Mouse (Mus musculus) heart, embryonic 15.5 days (tissue): ENCODE data around the gene Ubqln1. TPM values are rescaled to one million over a fixed set of nuclear protein-coding genes. Genes with fewer than 3 reads are reported as not detected.

ENCODE experiments used
- ATAC-seq: fragments of 200-750 bp; cut with Nextera tagmentation; replicated peaks from 2 replicates; pipeline ENCODE4 v1.8.0; 2017; ENCODE audit warnings: low read depth, moderate TSS enrichment; ENCODE audit not compliant: insufficient number of reproducible peaks, insufficient read depth, low FRiP score
- H3K27ac ChIP-seq: fragments of 300-500 bp; sonication (generic); 2 replicates; pipeline ENCODE4 v1.5.1; 2015; ENCODE audit warnings: mild to moderate bottlenecking, inconsistent platforms
- H3K27me3 ChIP-seq: fragments of 300-500 bp; sonication (generic); 2 replicates; pipeline ENCODE4 v1.6.1; 2015; ENCODE audit warnings: inconsistent platforms
- H3K36me3 ChIP-seq: fragments of 300-500 bp; sonication (generic); 2 replicates; pipeline ENCODE4 v1.6.1; 2015; ENCODE audit warnings: mild to moderate bottlenecking, inconsistent platforms
- H3K4me1 ChIP-seq: fragments of 300-500 bp; sonication (generic); replicated peaks from 2 replicates; pipeline ENCODE4 v1.6.1; 2015; ENCODE audit warnings: inconsistent platforms
- H3K4me2 ChIP-seq: fragments of 300-500 bp; sonication (generic); 2 replicates; pipeline ENCODE4 v1.6.1; 2015; ENCODE audit warnings: inconsistent platforms, mild to moderate bottlenecking, moderate library complexity
- H3K4me3 ChIP-seq: fragments of 300-500 bp; sonication (generic); 2 replicates; pipeline ENCODE4 v1.5.1; 2015; ENCODE audit warnings: mild to moderate bottlenecking, inconsistent platforms
- H3K9ac ChIP-seq: fragments of 300-500 bp; sonication (generic); 2 replicates; pipeline ENCODE4 v1.6.1; 2015; ENCODE audit warnings: mild to moderate bottlenecking, inconsistent platforms
- H3K9me3 ChIP-seq: fragments of 300-500 bp; sonication (generic); replicated peaks from 2 replicates; pipeline ENCODE4 v1.6.1; 2016; ENCODE audit warnings: inconsistent platforms
- WGBS: fragments of 180-500 bp; shearing (Covaris S2); methylation state at CpG from one replicate; pipeline ENCODE4 v1.1.7; 2015; ENCODE audit warnings: mixed read lengths; 5-methylcytosine and 5-hydroxymethylcytosine counted together
- polyA plus RNA-seq: library from polyadenylated mRNA; unstranded; fragments of >200 nt; fragmentation: Nextera tagmentation; extraction: Ambion mirVana; gene quantifications from 2 replicates; pipeline ENCODE4 v1.2.1, GENCODE M21; 2015

Gene Ubqln1
- polyA plus RNA-seq, 1 experiment from 2014 or later, result 68.4 TPM

DNA sequence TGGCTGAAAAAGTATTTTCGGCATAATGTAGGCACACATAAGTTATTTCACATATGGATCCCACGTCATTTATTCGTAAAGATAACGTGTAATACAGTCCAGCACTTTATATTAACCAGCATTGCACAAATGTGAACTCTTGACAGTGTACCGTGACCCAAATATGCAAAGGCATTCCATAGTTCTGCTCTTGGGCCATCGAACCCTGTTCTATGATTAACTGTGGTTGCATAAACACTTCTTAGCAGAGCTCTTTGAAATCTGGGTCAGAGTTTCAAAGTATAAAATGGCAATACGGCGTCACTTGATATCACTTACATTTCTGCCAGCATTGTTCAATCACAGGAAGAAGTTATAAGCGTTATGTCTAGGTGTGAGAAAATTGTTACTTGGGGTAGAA lies 942 bp upstream of the Ubqln1 start:
- peak overlapping the region; percentile 77 for H3K4me2 ChIP-seq
- peaks cover 25% of the 10 kb centered on the region for H3K4me1 ChIP-seq
- peak overlapping the region; percentile 97 for H3K9ac ChIP-seq
- 86% methylated on average over 9 of the region's 9 CpGs for WGBS
- no peak for ATAC-seq
- H3K36me3 ChIP-seq, result no peaks in the 10 kb centered on the region
- H3K27me3 ChIP-seq, result no peaks in the 10 kb centered on the region
- no peak overlapping the region for H3K27ac ChIP-seq
- peak overlapping the region; percentile 92 for H3K4me3 ChIP-seq
- H3K9me3 ChIP-seq, result no peaks in the 10 kb centered on the region

GRCm38 (mm10) chr13:58215253-58215591 lies 231 bp downstream of the Ubqln1 start:
- Histone ChIP-seq H3K9me3 (no peaks in the 10 kb centered on the region), H3K27me3 (no peaks in the 10 kb centered on the region), H3K4me1 (peaks cover 30% of the 10 kb centered on the region), H3K4me2 (peak overlapping the region; percentile 77), H3K27ac (peak overlapping the region; percentile 81), H3K9ac (peak overlapping the region; percentile 97), H3K4me3 (peak overlapping the region; percentile 92), H3K36me3 (no peaks in the 10 kb centered on the region)
- ATAC-seq, result no peak; the same call in 1 of the 2 replicates
- under 1% methylated on average over 47 of the region's 48 CpGs for WGBS

DNA sequence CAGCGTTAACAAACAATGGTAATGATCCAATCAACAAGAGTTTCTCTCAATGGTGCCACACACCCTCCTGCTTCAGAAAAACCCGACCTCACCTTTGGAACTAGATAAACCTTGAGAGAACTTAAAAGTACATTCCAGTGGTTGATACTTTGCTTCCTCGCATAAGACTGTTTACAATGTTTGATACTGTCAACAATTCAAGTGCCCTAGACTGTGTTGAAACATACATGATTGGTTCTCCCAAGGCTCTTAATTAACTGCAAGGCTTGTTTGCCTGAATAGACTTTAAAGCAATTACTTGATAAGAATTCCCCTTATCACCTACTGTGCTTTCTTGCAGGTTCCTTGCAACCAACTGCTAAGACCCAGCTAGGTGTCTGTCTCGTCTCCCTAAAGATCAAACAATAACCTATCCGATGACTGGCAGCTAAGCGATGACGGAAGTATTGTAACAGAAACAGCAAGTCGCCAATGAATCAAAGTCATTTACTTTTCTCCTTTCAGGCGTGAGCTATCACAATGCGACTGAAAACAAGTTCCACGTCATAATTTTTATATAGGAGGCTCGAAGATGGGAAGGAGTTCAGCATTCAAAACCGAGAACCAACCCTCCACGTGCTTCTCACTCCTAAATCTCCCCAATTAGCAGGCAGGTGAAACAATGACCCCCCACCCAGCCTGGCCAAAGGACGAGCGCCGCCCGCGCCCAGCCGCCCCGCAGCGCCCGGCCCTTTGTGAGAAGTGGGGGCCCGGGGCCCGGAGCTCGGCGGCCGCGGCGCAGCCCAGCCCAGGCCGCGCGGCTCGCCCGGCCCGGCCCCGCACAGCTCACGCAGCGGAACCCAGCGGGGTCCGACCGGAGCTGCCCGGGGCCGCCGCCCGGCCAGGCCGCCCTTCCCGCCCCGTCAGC lies 854 bp downstream of the Ubqln1 start:
- peak; percentile 66 for ATAC-seq
- 2% methylated on average over 41 of the region's 49 CpGs for WGBS
- no peaks in the 10 kb centered on the region for H3K36me3 ChIP-seq
- H3K4me2 ChIP-seq, result peak overlapping the region; percentile 77
- peaks cover 33% of the 10 kb centered on the region for H3K4me1 ChIP-seq
- H3K4me3 ChIP-seq, result peak overlapping the region; percentile 92
- H3K9me3 ChIP-seq, result no peaks in the 10 kb centered on the region
- H3K9ac ChIP-seq, result peak overlapping the region; percentile 97
- H3K27me3 ChIP-seq, result no peaks in the 10 kb centered on the region
- peak overlapping the region; percentile 81 for H3K27ac ChIP-seq

GRCm38 (mm10) chr13:58213801-58214200 lies 1.7 kb downstream of the Ubqln1 start:
- ATAC-seq, result no peak
- WGBS, result 42% methylated on average over 8 of the region's 8 CpGs
- Histone ChIP-seq H3K4me3 (peak overlapping the region; percentile 92), H3K4me1 (peaks cover 33% of the 10 kb centered on the region), H3K9me3 (no peaks in the 10 kb centered on the region), H3K9ac (peak overlapping the region; percentile 97), H3K36me3 (no peaks in the 10 kb centered on the region), H3K4me2 (peak overlapping the region; percentile 77), H3K27ac (no peak overlapping the region), H3K27me3 (no peaks in the 10 kb centered on the region)

DNA sequence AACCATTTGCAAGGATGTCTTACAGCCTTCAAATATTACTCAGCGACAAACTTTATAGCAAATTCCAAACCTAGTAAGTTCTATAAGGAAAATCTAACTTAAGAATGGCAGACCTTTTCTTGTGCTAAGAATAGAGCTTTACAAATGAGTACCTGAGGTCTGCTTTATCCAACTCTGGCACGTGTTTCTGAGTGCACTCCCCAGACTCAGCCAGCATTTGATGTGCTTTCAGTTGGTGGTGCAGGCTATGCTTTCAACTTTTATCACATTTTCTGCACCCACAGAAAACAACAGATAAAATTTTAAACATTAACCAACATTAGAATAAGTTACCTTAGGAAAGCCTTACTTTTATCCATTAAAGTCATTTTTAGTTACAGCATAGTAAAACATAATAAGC lies 2.9 kb downstream of the Ubqln1 start:
- H3K4me3 ChIP-seq, result no peak overlapping the region
- H3K9ac ChIP-seq, result no peak overlapping the region
- H3K9me3 ChIP-seq, result no peaks in the 10 kb centered on the region
- peaks cover 34% of the 10 kb centered on the region for H3K4me1 ChIP-seq
- H3K27me3 ChIP-seq, result no peaks in the 10 kb centered on the region
- H3K36me3 ChIP-seq, result no peaks in the 10 kb centered on the region
- H3K4me2 ChIP-seq, result no peak overlapping the region
- H3K27ac ChIP-seq, result no peak overlapping the region
- ATAC-seq, result no peak
- 68% methylated on average over 2 of the region's 2 CpGs for WGBS

DNA sequence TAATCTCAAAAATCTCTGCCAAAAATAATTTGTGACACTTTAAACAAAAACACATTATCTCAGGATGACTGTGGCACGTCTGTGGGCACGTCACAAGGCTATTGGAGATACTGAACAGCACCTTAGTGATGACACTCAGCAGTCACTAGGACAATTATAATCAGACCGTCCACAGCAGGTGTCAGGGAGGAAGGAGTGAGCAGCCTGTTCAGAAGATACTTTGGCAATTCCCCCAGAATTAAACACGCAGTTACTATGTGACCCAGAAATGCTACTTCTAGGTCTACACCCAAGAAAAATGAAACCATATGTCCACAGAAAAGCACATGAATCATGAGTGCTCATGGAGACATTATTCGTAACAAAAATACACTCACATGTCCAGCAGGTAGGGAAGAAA lies 5.0 kb downstream of the Ubqln1 start:
- WGBS, result 57% methylated on average over 5 of the region's 5 CpGs
- Histone ChIP-seq H3K4me3 (no peak overlapping the region), H3K9me3 (no peaks in the 10 kb centered on the region), H3K4me1 (peaks cover 36% of the 10 kb centered on the region), H3K36me3 (no peaks in the 10 kb centered on the region), H3K27me3 (no peaks in the 10 kb centered on the region), H3K4me2 (no peak overlapping the region), H3K9ac (no peak overlapping the region), H3K27ac (no peak overlapping the region)
- ATAC-seq, result no peak

DNA sequence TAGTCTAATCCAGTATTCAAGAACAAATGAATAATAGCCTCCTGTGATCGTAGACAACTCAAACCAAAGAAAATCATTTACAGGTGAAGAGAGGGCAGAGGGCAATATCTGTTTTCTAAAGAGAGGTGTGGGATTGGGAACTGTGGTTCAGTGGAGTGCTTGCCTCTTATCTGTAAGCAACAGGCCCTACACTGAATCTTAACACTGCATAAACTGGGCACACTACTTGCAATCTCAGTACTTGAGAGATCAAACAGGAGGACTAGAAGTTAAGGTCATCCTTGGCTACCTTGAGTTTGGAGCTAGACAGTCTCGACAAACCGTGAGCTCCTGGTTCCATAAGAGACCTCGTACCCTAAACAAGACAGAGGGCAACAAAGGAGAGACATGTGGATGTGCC lies 9.4 kb downstream of the Ubqln1 start:
- no peak overlapping the region for H3K4me2 ChIP-seq
- H3K4me3 ChIP-seq, result no peak overlapping the region
- H3K9me3 ChIP-seq, result no peaks in the 10 kb centered on the region
- ATAC-seq, result no peak
- H3K36me3 ChIP-seq, result no peaks in the 10 kb centered on the region
- 74% methylated on average over 4 of the region's 4 CpGs for WGBS
- H3K4me1 ChIP-seq, result peaks cover 18% of the 10 kb centered on the region
- no peaks in the 10 kb centered on the region for H3K27me3 ChIP-seq
- H3K27ac ChIP-seq, result no peak overlapping the region
- H3K9ac ChIP-seq, result no peak overlapping the region

GRCm38 (mm10) chr13:58204986-58205385 lies 10.5 kb downstream of the Ubqln1 start:
- Histone ChIP-seq H3K27ac (no peak overlapping the region), H3K36me3 (no peaks in the 10 kb centered on the region), H3K4me3 (no peak overlapping the region), H3K4me2 (no peak overlapping the region), H3K4me1 (peaks cover 13% of the 10 kb centered on the region), H3K27me3 (no peaks in the 10 kb centered on the region), H3K9me3 (no peaks in the 10 kb centered on the region), H3K9ac (no peak overlapping the region)
- ATAC-seq, result no peak
- 71% methylated on average over 4 of the region's 4 CpGs for WGBS

DNA sequence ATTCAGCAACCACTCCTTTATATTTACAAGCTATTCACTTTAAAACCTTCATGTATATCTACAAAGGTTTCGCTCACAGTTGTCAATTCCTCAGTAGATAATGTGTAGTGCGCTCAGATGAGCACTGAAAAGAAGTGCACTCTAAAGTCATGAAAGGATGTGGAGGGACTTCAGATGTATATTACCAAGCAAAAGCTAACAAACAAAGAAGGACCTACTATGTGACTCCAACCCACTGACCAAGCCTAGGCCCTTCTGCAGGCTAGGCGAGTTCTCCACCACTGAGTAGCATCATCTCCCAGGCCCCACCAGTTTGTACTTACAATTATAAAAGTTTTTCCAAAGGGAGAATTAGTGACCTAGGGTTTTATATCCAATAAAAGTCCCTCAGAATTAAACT lies 11.3 kb downstream of the Ubqln1 start:
- H3K4me2 ChIP-seq, result no peak overlapping the region
- H3K4me3 ChIP-seq, result no peak overlapping the region
- H3K36me3 ChIP-seq, result no peaks in the 10 kb centered on the region
- no peak overlapping the region for H3K27ac ChIP-seq
- WGBS, result 89% methylated on average over 3 of the region's 3 CpGs
- no peak overlapping the region for H3K9ac ChIP-seq
- H3K27me3 ChIP-seq, result no peaks in the 10 kb centered on the region
- H3K9me3 ChIP-seq, result no peaks in the 10 kb centered on the region
- no peak for ATAC-seq
- H3K4me1 ChIP-seq, result peaks cover 16% of the 10 kb centered on the region

DNA sequence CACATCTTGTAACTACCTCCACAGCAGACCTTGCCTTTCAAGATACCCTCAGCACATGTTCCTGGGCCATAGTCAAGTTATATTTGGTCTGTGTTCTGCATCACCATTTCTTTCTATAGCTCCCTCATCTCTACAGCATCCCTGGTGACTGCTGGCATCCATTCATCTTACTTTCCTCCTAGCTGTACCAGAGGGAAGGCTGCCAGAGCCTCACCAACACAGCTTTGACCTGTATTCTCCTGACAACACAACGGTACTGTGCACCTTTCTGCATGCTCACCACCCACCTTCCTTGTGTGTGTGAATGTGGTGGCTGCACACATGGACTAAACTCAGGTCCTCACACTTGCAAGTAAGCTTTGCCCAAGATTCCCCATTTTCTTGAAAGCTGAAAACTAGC lies 12.6 kb downstream of the Ubqln1 start:
- ATAC-seq, result no peak
- no peak overlapping the region for H3K27ac ChIP-seq
- no peak overlapping the region for H3K9ac ChIP-seq
- WGBS, result 68% methylated on average over 1 of the region's 1 CpGs
- H3K4me3 ChIP-seq, result no peak overlapping the region
- no peaks in the 10 kb centered on the region for H3K9me3 ChIP-seq
- no peak overlapping the region for H3K4me2 ChIP-seq
- no peaks in the 10 kb centered on the region for H3K36me3 ChIP-seq
- peaks cover 17% of the 10 kb centered on the region for H3K4me1 ChIP-seq
- no peaks in the 10 kb centered on the region for H3K27me3 ChIP-seq

DNA sequence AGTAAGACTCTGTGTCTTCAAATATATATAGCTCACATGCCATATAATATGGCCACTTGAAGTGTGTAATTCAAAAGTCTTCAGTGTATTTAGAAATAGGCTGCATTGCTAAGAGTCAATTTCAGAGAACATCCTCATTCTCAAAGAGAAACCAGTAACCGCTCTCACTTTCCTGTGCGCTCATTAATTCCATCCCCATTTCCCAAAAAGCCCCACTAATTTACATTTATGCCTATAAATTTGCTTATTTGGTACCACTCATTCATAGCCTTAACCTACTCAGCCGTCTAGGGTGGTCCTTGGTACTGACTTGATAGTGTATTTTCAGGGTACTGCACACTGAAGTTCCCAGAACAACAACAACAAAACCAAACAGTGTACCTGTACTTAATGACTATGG lies 13.5 kb downstream of the Ubqln1 start:
- no peak overlapping the region for H3K27ac ChIP-seq
- WGBS, result 91% methylated on average over 3 of the region's 3 CpGs
- H3K9ac ChIP-seq, result no peak overlapping the region
- H3K36me3 ChIP-seq, result no peaks in the 10 kb centered on the region
- H3K4me2 ChIP-seq, result no peak overlapping the region
- H3K9me3 ChIP-seq, result no peaks in the 10 kb centered on the region
- no peak for ATAC-seq
- no peak overlapping the region for H3K4me3 ChIP-seq
- peaks cover 17% of the 10 kb centered on the region for H3K4me1 ChIP-seq
- no peaks in the 10 kb centered on the region for H3K27me3 ChIP-seq

DNA sequence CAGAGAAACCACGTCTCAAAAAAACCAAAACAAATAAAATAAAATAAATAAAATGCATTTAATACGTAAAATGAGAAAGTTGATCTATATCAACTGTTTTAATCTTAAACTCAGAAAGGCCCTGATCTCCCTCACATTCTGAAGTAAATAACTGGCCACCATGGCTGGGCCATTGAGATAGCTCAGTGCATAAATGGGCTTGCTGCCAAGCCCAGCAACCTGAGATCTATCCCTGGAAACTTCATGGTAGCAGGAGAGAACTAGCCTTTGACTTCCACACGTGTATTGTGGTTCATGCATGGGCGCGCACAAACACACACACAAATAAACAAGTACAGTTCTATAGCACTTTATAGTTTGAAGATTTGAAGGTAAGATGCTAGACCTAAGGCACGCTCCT lies 14.1 kb downstream of the Ubqln1 start:
- Histone ChIP-seq H3K4me3 (no peak overlapping the region), H3K27ac (no peak overlapping the region), H3K4me1 (peaks cover 12% of the 10 kb centered on the region), H3K36me3 (peaks cover 2% of the 10 kb centered on the region), H3K9me3 (no peaks in the 10 kb centered on the region), H3K4me2 (no peak overlapping the region), H3K9ac (no peak overlapping the region), H3K27me3 (no peaks in the 10 kb centered on the region)
- WGBS, result 85% methylated on average over 6 of the region's 6 CpGs
- no peak for ATAC-seq
